Mouse (Mus musculus): ENCODE data around the gene Rap1gap2.

Rap1gap2 gene

GRCm38 (mm10) chr11:74415736-74416135 lies 195.0 kb downstream of the Rap1gap2 start:
- in situ Hi-C loops (cut with MboI, MseI) = loop anchor here (25.0 kb wide), 1 partner anchor 447 kb away; no protein-coding TSS in a partner anchor

DNA sequence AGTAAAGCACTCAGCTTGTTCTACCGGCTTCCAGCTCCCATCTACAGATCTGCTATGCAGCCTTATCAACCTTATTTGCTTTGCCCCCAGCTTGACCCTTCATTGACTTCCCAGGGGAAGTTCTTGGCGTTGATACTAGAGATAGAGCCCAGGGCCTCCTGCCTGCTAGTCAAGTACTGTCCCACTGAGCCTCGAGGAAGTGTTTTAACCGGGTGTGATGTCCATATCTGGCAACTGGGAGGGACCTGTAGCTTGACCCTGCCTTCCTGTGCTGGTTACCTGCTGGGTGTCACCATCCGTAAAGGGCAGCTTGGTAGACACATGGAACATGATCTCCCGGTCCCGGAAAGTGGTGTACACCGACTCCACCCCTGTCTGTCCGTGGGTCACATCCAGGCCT lies 196.6 kb downstream of the Rap1gap2 start:
- in situ Hi-C loops (cut with MboI, MseI) = loop anchor here (25.0 kb wide), 1 partner anchor 448 kb away; no protein-coding TSS in a partner anchor

- in situ Hi-C loops (cut with MboI, MseI) = loop anchor here (25.0 kb wide), 1 partner anchor 449 kb away; no protein-coding TSS in a partner anchor
Observed at GRCm38 (mm10) chr11:74413449-74413972, 197.2 kb downstream of the Rap1gap2 start.

DNA sequence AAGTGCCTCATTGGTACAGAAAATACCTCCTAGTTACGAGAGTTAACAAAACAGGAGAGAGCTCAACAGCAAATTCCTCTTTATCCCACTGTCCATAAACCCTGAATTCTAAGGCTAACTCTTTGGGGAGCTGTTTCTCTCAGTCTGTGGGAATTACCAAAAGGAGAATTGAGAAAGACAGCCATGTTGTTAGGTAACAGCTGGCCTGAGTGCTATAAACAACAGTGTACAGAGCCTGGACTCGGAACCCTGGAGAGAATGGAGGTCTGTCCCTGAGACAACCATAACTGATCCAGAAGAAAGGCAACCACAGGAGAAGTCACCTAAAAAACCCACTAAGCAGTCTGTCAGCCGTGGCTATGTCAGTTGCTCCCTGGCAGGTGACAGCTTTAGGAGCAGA lies 198.3 kb downstream of the Rap1gap2 start:
- in situ Hi-C loops (cut with MboI, MseI) = loop anchor here (25.0 kb wide), 1 partner anchor 450 kb away; no protein-coding TSS in a partner anchor

DNA sequence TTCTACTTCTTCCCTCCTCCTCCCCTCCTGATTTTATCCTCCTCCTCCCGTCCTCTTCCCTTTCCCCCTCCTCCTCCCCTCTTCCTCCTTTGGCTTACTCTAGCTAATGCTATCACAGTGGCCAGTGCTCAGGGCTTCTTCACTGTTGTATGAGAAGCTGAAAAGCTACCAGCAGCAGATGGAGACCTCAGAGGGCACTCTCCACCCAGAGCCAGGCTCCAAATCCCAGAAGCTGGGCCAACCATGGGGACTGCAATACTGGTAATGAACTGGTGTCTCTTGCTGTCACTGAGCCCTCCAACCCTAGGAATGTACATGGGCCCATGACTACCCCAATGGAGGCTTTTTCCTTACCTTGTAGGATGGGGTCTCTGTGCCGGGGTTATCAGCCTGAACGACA lies 198.8 kb downstream of the Rap1gap2 start:
- in situ Hi-C loops (cut with MboI, MseI) = loop anchor here (25.0 kb wide), 1 partner anchor 450 kb away; no protein-coding TSS in a partner anchor

DNA sequence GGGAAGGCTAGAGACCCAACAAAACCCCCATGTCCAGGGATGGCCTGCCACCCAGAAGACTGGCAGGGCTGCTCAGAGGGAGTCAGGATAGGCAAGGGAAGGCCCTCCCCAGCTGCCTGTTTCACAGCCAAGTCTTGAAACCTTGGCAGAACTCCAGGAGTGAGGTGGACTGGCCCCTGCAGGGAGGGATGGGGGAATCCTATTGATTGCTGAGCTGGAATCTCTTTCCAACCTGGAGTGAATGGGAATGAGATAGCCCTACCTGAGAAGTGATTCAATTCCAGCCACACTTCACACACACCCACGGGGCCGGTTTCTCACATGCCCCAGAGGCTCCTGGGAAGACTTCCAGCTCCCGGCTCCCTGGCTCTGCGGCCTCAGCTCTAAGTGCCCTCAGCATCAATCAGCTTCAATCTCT lies 200.9 kb downstream of the Rap1gap2 start:
- in situ Hi-C loops (cut with MboI, MseI) = loop anchor here (10.0 to 25.0 kb wide), 2 partner anchors 115 to 453 kb away; no protein-coding TSS in a partner anchor

- in situ Hi-C loops (cut with MboI, MseI) = loop anchor here (10.0 to 25.0 kb wide), 2 partner anchors 115 to 453 kb away; no protein-coding TSS in a partner anchor
Observed at GRCm38 (mm10) chr11:74409447-74409754, 201.3 kb downstream of the Rap1gap2 start.

GRCm38 (mm10) chr11:74408587-74409446 lies 201.9 kb downstream of the Rap1gap2 start:
- in situ Hi-C loops (cut with MboI, MseI) = loop anchor here (10.0 to 25.0 kb wide), 2 partner anchors 116 to 453 kb away; no protein-coding TSS in a partner anchor

DNA sequence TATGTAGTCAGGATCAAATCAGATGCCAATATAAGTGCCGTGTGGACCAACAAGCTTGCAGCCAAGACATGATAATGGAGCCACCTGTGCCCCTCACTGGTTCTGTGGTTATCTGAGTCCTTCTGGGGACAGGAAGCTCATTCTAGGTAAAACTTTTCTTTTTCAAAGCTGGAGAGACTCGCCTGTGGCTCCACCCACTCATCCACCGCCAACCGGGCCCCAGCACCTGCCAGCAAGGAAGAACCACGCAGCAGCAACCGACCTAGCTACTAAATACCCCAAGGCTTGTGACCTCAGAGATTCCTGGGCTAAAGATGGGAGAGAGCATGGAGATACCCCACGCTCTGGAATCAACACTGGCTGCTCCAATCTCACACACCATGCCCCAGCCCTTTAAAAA lies 205.5 kb downstream of the Rap1gap2 start:
- in situ Hi-C loops (cut with MboI, MseI) = loop anchor here (10.0 to 25.0 kb wide), 2 partner anchors 120 to 457 kb away; no protein-coding TSS in a partner anchor

GRCm38 (mm10) chr11:74404216-74404615 lies 206.5 kb downstream of the Rap1gap2 start:
- in situ Hi-C loops (cut with MboI, MseI) = loop anchor here (10.0 to 25.0 kb wide), 2 partner anchors 121 to 458 kb away; no protein-coding TSS in a partner anchor

- in situ Hi-C loops (cut with MboI, MseI) = loop anchor here (10.0 to 25.0 kb wide), 2 partner anchors 123 to 460 kb away; no protein-coding TSS in a partner anchor
Observed at GRCm38 (mm10) chr11:74402126-74402525, 208.6 kb downstream of the Rap1gap2 start.

DNA sequence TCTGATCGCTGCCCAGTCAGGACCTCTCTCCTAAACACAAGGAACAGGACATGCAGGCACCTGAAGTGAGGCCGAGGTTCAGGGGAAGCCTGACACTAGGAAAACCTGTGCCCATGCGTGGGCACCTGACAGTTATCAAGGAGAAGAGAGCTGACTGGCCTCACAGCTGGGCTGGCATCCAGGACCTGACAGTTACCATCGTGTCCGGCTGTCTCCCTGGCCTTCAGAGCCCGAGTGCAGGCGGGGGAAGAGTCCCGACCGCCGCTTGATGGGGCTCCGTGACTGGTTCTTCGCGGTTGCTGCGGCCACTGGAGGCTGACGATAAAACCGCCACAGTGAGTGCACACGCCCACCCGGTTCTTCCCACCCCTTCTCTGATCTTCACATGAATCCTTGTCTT lies 215.1 kb downstream of the Rap1gap2 start:
- in situ Hi-C loops (cut with MboI, MseI) = no loop called here

- in situ Hi-C loops (cut with MboI, MseI) = no loop called here
Observed at GRCm38 (mm10) chr11:74393489-74393888, 217.2 kb downstream of the Rap1gap2 start.

GRCm38 (mm10) chr11:74392903-74393302 lies 217.8 kb downstream of the Rap1gap2 start:
- in situ Hi-C loops (cut with MboI, MseI) = no loop called here

- in situ Hi-C loops (cut with MboI, MseI) = no loop called here
Observed at GRCm38 (mm10) chr11:74391899-74392298, 218.8 kb downstream of the Rap1gap2 start.

DNA sequence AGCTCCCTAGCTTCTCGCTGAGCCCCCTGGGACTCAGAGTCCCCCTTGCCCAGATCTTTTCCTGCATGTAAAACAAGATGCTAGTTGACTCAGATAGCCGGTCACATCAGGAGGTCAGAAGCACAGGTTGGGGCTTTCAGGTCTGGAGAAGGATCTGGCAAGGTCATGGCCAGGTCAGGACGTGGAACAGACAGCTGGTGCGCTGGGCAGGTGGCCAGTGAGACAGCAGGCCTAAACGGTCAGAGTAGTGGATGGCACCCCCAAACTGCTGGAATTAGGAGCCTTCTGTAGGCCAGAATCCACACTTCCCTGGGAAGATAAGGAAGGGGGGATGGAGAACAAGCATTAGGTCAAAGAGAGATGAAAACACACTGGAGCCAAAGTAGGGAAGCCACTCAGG lies 223.5 kb downstream of the Rap1gap2 start:
- in situ Hi-C loops (cut with MboI, MseI) = no loop called here

- in situ Hi-C loops (cut with MboI, MseI) = no loop called here
Observed at GRCm38 (mm10) chr11:74385674-74386073, 225.0 kb downstream of the Rap1gap2 start.

- in situ Hi-C loops (cut with MboI, MseI) = loop anchor here (5.0 kb wide), 1 partner anchor 153 kb away; no protein-coding TSS in a partner anchor
Observed at GRCm38 (mm10) chr11:74379166-74379873, 231.4 kb downstream of the Rap1gap2 start.

DNA sequence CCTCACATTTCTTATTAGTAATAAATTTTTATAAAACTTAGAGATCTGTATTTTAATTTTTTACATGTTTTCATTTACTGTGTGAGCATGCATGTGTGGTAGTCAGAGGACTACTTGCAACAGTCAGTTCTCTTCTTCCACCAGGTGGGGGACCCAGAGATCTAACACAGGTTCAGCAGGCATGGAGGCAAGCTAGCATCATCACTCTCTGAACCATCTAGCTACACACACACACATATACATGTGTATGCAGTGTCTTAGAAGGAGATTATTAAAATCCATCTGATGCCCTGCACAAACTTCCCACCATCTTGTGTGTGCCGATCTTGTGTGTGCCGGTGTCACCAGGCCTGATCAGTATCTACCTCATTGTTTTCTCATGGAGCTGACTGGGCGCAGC lies 233.9 kb downstream of the Rap1gap2 start:
- in situ Hi-C loops (cut with MboI, MseI) = loop anchor here (5.0 kb wide), 1 partner anchor 155 kb away; no protein-coding TSS in a partner anchor

DNA sequence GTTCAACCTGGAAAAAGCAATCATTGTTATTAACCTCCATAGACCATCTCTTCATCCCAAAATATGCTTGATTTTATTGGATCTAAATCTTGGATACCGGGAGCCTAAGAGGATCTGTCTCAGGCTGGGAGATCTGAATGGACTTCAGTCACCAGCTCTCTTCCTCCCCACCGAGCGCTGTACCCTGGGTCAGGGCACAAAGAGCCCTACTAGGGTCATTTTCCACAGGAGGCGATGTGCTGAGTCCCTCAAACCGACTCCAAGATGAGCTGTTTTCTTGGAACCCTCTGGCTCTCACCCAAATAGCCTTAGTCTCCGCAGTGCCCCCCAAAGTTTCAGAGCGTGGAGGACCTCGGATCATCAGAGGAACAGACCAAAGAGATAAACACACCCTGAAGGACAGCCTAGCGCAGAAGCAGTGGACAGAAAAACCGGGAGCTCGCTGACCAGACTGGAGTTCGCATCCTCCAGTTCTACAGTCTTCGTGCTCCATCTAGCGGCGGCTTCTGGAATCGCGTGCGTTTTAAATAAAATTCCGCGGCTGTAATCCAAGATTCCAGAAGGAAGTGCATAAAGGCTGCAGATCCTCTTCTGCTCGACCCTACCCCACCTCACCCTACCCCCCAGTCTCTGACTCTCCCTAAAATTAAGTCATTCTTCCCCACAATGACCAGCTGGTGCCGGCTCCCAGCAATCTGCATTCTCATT lies 239.2 kb downstream of the Rap1gap2 start:
- in situ Hi-C loops (cut with MboI, MseI) = no loop called here

GRCm38 (mm10) chr11:74361769-74362168 lies 248.9 kb downstream of the Rap1gap2 start, which contains the start of gene Olfr412:
TSS of gene Olfr412 (plus strand) at chr11:74362069.
- in situ Hi-C loops (cut with MboI, MseI) = no loop called here
